Mouse (Mus musculus) layer of hippocampus, postnatal 10 days (tissue): ENCODE measurements around the gene Dck. TPM values are rescaled to one million over a fixed set of nuclear protein-coding genes. Genes with fewer than 3 reads are reported as not detected.

Experiments used
- DNase-seq, 2 experiments: peaks; one replicate each; pipeline ENCODE4 v3.0.0; 2021; ENCODE audit warnings: low spot score in 2 of 2
- total RNA-seq, 2 experiments: library from RNA; stranded (reverse); gene quantifications; 2 replicates each; pipeline ENCODE4 v1.2.3; 2021

Dck gene
- total RNA-seq, 2 experiments from 2014 or later: 16.7 to 16.8 TPM

DNA sequence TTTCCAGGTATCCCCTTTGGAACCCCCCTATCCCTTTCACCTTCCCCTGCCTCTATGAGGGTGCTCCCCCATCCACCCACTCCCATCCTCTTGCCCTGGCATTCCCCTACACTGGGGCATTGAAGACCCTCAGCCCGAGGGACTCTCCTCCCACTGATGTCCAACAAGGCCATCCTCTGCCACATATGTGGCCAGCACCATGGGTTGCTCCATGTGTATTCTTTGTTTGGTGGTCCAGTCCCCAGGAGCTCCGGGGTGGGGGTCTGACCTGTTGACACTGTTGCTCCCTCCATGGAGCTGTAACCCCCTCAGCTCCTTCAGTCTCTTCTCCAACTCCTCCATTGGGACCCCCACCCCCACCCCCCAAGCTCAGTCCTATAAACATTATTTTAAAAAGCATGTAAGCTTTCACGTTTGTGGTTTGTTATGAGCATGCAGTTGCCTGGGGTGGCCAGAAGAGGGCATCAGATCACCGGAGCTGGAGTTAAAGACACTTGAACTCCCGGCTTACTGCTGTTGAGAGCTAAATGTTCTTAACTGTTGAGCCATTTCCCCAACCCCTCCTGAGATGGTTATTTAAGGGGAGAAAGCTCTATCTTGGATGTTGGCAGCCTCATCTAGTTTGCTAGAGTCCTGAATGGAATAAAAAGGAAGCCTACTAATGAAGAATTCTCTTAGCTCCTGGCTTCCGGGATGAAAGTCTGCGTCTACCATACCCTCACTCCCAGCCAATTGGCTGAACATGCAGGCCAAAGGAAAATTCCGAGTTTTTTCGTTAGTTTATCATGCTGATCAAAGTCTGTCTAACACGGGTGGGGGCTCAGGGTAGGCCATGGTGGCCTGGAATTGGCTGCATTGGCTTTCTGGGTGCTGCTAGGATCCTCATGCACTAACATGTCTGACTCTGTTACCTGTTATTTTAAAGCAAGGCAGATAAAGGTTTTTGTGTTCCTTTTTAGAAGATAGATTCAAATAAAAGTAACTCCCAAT, 26.8 kb downstream of the Dck start:
- peak; percentile 66 to 72 for DNase-seq

DNA sequence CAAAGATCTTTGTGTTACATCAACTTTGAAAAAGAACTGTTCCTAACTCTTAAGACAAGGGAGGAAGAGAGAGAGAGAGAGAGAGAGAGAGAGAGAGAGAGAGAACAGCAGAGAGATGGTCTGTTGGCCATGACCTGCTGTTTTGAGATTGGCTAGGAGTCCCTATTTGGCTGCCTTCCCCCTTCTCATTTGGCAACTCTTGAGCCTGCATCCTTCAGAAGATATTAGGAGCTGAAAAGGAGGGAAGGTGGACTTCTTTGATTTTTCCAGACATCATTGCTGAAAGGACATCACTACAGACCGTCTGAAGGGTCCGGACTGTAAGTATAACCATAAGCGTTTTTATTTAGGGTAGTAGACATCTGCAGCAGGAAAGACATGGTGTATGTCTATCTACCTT, 28.9 kb downstream of the Dck start:
- no peak for DNase-seq

DNA sequence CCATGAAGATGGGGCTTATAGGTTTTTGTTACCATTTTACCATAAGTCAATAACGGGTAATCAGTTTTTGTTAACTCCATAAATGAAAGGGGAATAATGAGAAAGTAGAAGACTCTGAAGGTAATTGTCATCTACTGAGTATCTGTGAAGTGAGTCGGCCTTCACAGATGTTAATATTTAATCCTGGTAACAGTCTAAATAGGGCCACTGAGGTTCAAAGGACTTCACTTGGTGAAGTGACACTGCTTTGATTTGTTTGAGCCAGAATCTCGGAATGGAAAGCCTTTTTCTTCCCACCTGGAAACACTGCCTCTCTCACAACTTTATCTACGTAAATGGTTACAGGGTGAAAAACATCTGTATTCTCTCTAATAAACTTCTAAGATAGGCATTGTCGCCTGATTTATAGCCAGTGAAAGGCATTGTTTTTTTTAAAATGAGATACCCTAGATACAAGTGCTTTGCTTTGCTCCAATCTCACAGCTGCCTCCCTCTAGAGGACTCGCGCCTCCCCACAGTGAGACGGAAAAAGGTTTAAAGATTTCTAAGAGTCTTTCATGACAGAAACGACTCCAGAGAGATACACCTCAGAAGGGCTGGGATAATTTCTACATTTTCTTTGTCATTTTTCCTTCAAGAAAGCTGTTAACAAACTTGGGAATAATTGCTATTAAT, 31.3 kb downstream of the Dck start:
- DNase-seq: no peak

- DNase-seq: no peak
Measured at GRCm38 (mm10) chr5:88796588-88796987, 31.8 kb downstream of the Dck start.

- no peak for DNase-seq
Measured at GRCm38 (mm10) chr5:88797121-88797520, 32.3 kb downstream of the Dck start.

- no peak for DNase-seq
Measured at GRCm38 (mm10) chr5:88805616-88806015, 40.8 kb downstream of the Dck start.

DNA sequence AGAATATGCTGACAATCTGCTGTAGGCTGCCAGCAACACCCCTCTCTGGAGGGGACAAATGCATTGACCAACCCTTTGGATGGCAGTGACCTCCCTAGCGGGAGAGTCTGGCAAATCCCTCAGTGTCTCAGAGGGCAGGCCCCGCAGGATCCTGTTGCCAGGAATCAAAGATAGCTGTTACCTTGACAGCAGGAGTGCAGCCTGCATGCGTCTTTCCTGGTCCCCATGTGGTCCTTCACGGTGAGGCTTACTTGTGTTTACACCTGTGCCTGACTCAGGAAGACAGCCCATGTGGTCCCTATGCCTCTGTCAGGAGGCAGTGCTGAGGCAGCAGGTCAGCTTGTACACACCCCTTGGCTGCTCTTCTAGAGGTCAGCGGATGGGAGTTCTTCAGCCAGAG, 41.5 kb downstream of the Dck start:
- DNase-seq: no peak

- DNase-seq: peak; percentile 36 to 44
Measured at GRCm38 (mm10) chr5:88807342-88807741, 42.5 kb downstream of the Dck start.

- DNase-seq: no peak
Measured at GRCm38 (mm10) chr5:88813188-88813587, 48.4 kb downstream of the Dck start.

- no peak for DNase-seq
Measured at GRCm38 (mm10) chr5:88814552-88814951, 49.8 kb downstream of the Dck start.

DNA sequence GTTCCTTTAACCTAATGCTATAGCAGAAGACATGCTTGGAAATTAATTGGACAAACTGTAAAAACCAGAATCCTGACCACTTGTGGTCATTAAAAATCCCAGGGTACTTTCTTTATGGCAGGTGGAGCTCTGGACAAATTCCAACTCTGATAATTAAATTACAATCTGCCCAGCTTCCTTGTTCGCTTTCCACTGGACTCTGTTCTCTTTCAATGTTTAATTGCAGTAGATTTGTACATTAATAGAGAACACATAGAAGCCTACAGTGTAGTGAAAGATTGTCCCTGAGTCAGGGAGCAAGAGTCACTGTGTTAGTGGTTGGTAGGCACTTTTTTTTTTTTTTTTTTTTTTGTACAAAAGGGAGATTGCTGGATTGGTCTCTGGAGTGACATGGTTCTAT, 56.7 kb downstream of the Dck start:
- DNase-seq: no peak

GRCm38 (mm10) chr5:88824838-88825237, 60.0 kb downstream of the Dck start:
- no peak for DNase-seq

DNA sequence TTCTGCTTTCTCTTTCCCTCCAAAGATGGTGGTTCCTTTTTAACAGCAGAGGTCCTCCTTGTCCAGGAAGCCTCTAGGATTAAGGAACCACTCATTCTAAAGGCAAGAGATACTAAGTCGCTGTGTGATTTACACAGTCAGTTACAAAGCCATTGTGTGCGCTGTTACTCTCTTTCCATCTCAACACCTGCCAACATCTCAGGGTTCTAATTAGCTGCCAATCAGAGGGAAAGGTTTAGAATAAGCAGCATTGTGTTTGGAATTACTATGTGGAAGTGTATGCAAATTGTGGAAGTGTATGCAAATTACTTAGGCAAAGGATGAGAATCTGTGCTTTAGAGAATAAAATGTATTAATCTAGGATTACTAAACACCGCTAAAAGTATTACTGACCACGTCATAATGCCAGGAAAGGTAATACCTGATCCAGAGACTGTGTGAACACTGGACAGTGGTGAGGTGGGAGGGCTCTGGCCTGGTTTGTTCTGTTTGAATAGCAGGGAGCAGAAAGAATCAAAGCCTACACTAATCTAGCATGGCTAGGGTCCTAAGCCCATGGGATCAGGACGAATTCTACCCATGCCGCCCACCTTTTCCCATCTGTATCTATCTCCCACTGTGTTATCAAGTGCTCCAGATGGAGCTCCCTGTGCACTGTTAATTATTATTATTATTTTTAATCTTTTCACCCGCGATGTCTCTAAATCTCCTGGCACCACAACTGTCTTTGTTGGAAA, 65.2 kb downstream of the Dck start:
- DNase-seq: no peak

- DNase-seq: no peak
Measured at GRCm38 (mm10) chr5:88830880-88831279, 66.1 kb downstream of the Dck start.

GRCm38 (mm10) chr5:88831935-88832334, 67.1 kb downstream of the Dck start:
- no peak for DNase-seq

Other genes starting within 250 kb of the Dck start
- under 1 TPM; 0.25 to 0.34 TPM for gene Jchain, start 237.1 kb upstream of the Dck start, total RNA-seq
- gene Utp3, start 210.5 kb upstream of the Dck start, total RNA-seq: 10 to 100 TPM; 29.7 to 31.0 TPM
- 100 to 1,000 TPM; 184 to 188 TPM for gene Rufy3, start 200.0 kb upstream of the Dck start, total RNA-seq
- 10 to 100 TPM; 90.9 to 91.1 TPM for gene Grsf1, start 88.8 kb upstream of the Dck start, total RNA-seq
- 10 to 100 TPM; 33.4 to 34.5 TPM for gene Mob1b, start 44.1 kb upstream of the Dck start, total RNA-seq
- 100 to 1,000 TPM; 123 to 128 TPM for gene Slc4a4, start 121.8 kb downstream of the Dck start, total RNA-seq